Mouse (Mus musculus): ENCODE results near the gene D6Ertd527e.

DNA sequence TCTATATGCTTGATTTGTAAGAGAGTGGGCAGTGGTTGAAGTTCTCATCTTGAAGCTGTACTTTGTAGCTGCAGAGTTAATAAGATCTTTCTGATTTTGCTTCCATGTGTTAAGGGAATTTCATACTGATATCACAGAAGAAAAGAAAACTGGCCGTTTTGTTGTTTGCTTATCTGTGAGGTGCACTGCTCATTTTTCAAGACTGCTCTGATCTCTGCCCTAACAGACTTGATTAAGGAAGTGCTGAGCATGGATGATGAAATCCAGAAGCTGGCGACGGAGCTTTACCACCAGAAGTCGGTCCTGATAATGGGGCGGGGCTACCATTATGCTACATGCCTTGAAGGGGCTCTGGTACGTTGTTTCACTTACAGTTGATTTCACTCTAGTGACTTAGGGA, 19.5 kb upstream of the D6Ertd527e start:
- TF ChIP-seq CTCF (IDR thresholded peaks at IDR 0.05; ENCODE audit: control insufficient read depth, insufficient read depth, insufficient read length), result no peak
- TF ChIP-seq CEBPB (IDR thresholded peaks at IDR 0.05; ENCODE audit: low read depth), result no peak
- TF ChIP-seq MAX (IDR thresholded peaks at IDR 0.05), result no peak
- no peak for TF ChIP-seq USF1 (IDR thresholded peaks at IDR 0.05; ENCODE audit: low read depth)
- TF ChIP-seq MYOG (IDR thresholded peaks at IDR 0.05; ENCODE audit: control insufficient read depth, extremely low read depth, insufficient read length), result no peak
- TF ChIP-seq FOSL1 (IDR thresholded peaks at IDR 0.05; ENCODE audit: insufficient read depth, low read length, poor library complexity, severe bottlenecking), result no peak
- no peak for TF ChIP-seq MYOD1 (IDR thresholded peaks at IDR 0.05; ENCODE audit: control insufficient read depth, insufficient read length, low read depth)
